8 mouse cellular contexts compared by ENCODE assay signal in the genomic region with DNA sequence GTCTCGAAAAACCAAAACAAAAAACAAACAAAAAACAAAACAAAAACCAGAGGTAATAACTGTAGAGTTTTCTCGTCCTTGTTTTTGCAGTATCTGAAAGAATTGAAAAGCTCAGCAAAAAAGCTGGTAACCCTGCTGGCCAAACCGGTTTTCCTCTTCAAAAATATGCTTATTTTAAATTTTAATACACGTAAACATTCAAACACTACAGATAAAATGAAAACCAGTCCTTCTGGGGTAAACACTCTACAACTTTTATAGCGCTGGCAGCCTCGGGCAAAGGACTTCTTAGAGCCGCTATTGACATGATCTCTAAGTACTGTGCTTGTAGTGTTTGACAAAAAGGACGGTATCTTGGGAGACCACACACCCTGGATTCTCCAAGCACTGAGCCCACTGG. TPM values are rescaled to one million over a fixed set of nuclear protein-coding genes. Genes with fewer than 3 reads are reported as not detected.
DNase-seq lines count a peak whose midpoint lies in the region; ATAC-seq and TF ChIP-seq lines count a peak whose summit lies in the region.

No protein-coding gene starts in this region.

- H3K27me3 ChIP-seq in cerebellum, adult 2 months (ENCODE audit: control insufficient read depth, insufficient read depth, low read length) = no peaks in the 10 kb centered on the region
- H3K27me3 ChIP-seq in testis, adult 2 months (ENCODE audit: control insufficient read depth, insufficient read depth, low read length) = no peaks in the 10 kb centered on the region
- no peaks in the 10 kb centered on the region for H3K27me3 ChIP-seq in liver, embryonic 13.5 days

- no peak for TF ChIP-seq POLR2A in cerebellum, adult 2 months (IDR thresholded peaks at IDR 0.05; ENCODE audit: borderline replicate concordance, insufficient read depth, low read length)
- TF ChIP-seq POLR2A in testis, adult 2 months (IDR thresholded peaks at IDR 0.05; ENCODE audit: control insufficient read depth, low read depth, low read length) = no peak

- H3K9ac ChIP-seq in liver, embryonic 13.5 days = peak overlapping the region; percentile 98

- H3K4me1 ChIP-seq in cerebellum, adult 2 months (ENCODE audit: control insufficient read depth, insufficient read depth, low read length) = no peaks in the 10 kb centered on the region; the same call in 1 of the 2 replicates
- peaks cover 2% of the 10 kb centered on the region for H3K4me1 ChIP-seq in testis, adult 2 months (ENCODE audit: control insufficient read depth, insufficient read depth, low read length)
- H3K4me1 ChIP-seq in liver, embryonic 13.5 days (replicated peaks) = peaks cover 30% of the 10 kb centered on the region

- 86% methylated on average over 8 of the region's 8 CpGs for WGBS in cerebellum, adult 2 months
- WGBS in liver, embryonic 13.5 days (ENCODE audit: insufficient replicate concordance) = 80% methylated on average over 8 of the region's 8 CpGs

- 0 out of 2 replicates have a peak overlapping the region, but pooled peaks have one; percentile 20 for H3K27ac ChIP-seq in cerebellum, adult 2 months (ENCODE audit: insufficient read depth, low read length)
- H3K27ac ChIP-seq in testis, adult 2 months (ENCODE audit: control insufficient read depth, insufficient read depth, low read depth, low read length) = no peak overlapping the region
- H3K27ac ChIP-seq in liver, embryonic 13.5 days = no peak overlapping the region

- no peak for DNase-seq in cerebellum, adult 2 months
- no peak for DNase-seq in testis, postnatal 10 days (ENCODE audit: low spot score)
- no peak for DNase-seq in liver, embryonic 13.5 days
- DNase-seq in embryo, embryonic 9.5 days (ENCODE audit: extremely low spot score) = no peak
- DNase-seq in adrenal gland, postnatal 10 days = no peak
- DNase-seq in adrenal gland, postnatal 4 days (ENCODE audit: low spot score in 2 of 2) = no peak

- H3K36me3 ChIP-seq in testis, adult 2 months (ENCODE audit: control insufficient read depth, insufficient read depth, low read length) = peaks cover 3% of the 10 kb centered on the region
- H3K36me3 ChIP-seq in liver, embryonic 13.5 days = peaks cover 10% of the 10 kb centered on the region

- H3K4me2 ChIP-seq in liver, embryonic 13.5 days = peak overlapping the region; percentile 94

- no peak overlapping the region for H3K4me3 ChIP-seq in cerebellum, adult 2 months (replicated peaks; ENCODE audit: insufficient read depth, low read depth, low read length)
- peak overlapping the region; percentile 98; the same call in 1 of the 2 replicates for H3K4me3 ChIP-seq in testis, adult 2 months (ENCODE audit: control insufficient read depth, low read depth, low read length)
- peak overlapping the region; percentile 82 for H3K4me3 ChIP-seq in liver, embryonic 13.5 days (replicated peaks)

- TF ChIP-seq CTCF in cerebellum, adult 2 months (IDR thresholded peaks at IDR 0.05; ENCODE audit: borderline replicate concordance, insufficient read depth, low read depth, low read length) = no peak
- no peak for TF ChIP-seq CTCF in testis, adult 2 months (IDR thresholded peaks at IDR 0.05; ENCODE audit: control insufficient read depth, insufficient read depth, insufficient replicate concordance, low read depth, low read length)

- H3K9me3 ChIP-seq in liver, embryonic 13.5 days (replicated peaks) = no peaks in the 10 kb centered on the region

- ATAC-seq in cerebellum, adult (ENCODE audit: insufficient number of reproducible peaks, low FRiP score, low TSS enrichment) = no peak
- ATAC-seq in liver, embryonic 13.5 days (ENCODE audit: low read depth) = no peak

RNA-seq across cellular contexts. Expression of a gene that starts 0.6 kb away (rescaled TPM):
- 41.7 and 43.0 TPM in 2 replicates for polyA plus RNA-seq in cerebellum, adult 2 months (2012; rRNA removed)
- 94.9 and 99.3 TPM in 2 replicates for polyA plus RNA-seq in testis, adult 2 months (2012; rRNA removed)
- polyA plus RNA-seq in liver, embryonic 13.5 days (2015; fragmentation: Nextera tagmentation; extraction: Ambion mirVana) = 9.8 and 12.0 TPM in 2 replicates
- total RNA-seq in adrenal gland, postnatal 10 days (2021) = 10 to 100 TPM; 17.3 to 17.4 TPM
- total RNA-seq in adrenal gland, postnatal 4 days (2021) = 10 to 100 TPM; 18.3 to 20.3 TPM

RNA-seq across cellular contexts. Expression of a gene that starts 43.8 kb away (rescaled TPM):
- polyA plus RNA-seq in cerebellum, adult 2 months (2012; rRNA removed) = 66.9 and 85.2 TPM in 2 replicates
- polyA plus RNA-seq in testis, adult 2 months (2012; rRNA removed) = 0.30 TPM in 2 replicates
- 0.23 and 0.38 TPM in 2 replicates for polyA plus RNA-seq in liver, embryonic 13.5 days (2015; fragmentation: Nextera tagmentation; extraction: Ambion mirVana)
- 1 to 10 TPM; 2.0 to 3.0 TPM for total RNA-seq in adrenal gland, postnatal 10 days (2021)
- total RNA-seq in adrenal gland, postnatal 4 days (2021) = 1 to 10 TPM; 5.8 to 6.4 TPM

Comparison
In these comparisons a context has a peak if more than half of its experiments do, and no peak if none do; other contexts are left out.
1. RNA of a gene that starts 43.8 kb away (polyA plus RNA-seq): 66.9 to 85.2 TPM in cerebellum, adult 2 months; 0.30 TPM in testis, adult 2 months and 0.23 to 0.38 TPM in liver, embryonic 13.5 days; every median in the first group is over 10 times any median in the second.